Mouse (Mus musculus) spleen, postnatal 4 days (tissue): ENCODE measurements around the gene Glt8d1.
A peak's percentile ranks its signal among the peaks of the same experiment; 100 is the strongest.

Experiments
- DNase-seq, 2 experiments: peaks; one replicate each; pipeline ENCODE4 v3.0.0; 2022; ENCODE audit warnings: low spot score in 2 of 2

Gene Glt8d1

DNA sequence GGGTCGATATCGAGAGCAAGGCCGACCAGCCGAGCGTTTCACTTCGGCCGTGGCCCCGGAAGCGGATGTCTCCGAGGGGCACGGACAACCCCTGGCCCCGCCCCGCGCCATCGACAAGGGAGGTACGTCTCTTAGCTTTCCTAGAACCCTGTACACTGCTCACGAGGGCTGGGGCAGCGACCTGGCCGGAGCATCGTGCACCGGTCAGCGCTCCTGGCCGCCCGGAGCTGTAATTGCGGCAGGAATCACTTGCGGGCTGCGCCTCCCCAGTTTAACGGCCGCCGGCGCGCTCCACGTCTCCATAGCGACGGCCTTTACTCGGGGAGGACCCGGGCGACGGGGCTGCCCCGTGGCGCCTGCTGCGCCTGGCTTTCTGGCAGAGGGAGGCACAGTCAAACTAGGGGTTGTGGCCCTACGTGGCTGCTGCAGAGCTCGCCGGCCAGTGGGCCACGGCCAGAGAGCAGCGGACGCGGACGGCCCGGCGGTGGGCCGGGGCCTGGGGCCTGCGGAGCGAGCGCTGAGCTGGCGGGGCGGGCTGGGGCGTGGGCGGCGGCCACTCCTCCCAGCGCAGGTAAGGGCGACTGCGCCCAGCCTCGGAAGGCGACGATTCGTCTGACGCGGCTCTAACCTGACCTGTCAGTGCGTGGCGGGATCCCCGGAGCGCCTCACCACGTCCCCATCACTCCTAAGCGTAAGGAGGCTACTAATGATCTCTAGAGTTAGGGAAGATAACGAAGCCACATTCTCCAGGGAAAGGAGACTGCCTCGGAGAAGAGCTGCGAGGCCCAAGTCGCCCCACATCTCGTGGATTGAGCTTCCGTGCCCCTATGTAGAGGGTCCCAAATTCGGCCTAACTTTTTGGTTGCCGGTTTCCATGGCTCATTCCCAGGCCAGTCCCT, at the start of gene Glt8d1, which contains the start of gene Spcs1:
TSS of gene Glt8d1 (plus strand) at position 94 of the 899 bp plus-strand sequence.
TSS of gene Spcs1 (minus strand) at position 366 of the 899 bp plus-strand sequence.
- DNase-seq = peak; percentile 83 to 93

DNA sequence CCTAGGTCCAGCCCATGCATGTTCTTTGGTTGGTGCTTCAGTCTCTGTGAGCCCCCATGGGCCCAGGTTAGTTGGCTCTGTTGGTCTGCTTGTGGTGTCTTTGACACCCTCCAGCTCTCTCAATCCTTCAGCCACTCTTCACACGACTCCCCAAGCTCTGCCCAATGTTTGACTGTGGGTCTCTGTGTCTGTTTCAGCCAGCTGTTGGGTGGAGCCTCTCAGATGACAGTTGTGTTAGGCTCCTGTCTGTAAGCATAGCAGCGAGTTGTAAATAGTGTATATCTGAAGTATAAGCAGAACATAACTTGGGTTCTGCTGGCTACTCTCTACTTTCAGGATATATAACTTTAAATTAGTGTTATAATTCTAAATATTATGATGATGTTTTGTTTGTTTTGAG, 42.7 kb upstream of the Glt8d1 start:
- DNase-seq = no peak

DNA sequence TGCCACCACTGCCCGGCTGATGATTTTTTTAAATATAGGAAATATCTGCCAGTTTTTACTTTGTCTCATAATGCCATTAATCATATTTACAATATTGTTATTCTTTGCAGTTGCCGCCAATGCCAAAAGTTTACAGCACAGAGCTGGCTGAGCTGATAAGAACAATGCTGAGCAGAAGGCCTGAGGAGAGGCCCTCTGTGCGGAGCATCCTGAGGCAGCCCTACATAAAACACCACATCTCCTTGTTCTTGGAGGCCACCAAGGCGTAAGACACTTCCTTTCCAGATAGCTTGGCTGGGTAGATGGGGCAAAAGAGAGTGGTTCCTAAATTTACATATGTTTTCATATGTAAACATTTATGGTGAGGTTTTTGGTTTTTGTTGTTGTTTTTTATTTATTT, 42.2 kb upstream of the Glt8d1 start:
- DNase-seq = no peak

DNA sequence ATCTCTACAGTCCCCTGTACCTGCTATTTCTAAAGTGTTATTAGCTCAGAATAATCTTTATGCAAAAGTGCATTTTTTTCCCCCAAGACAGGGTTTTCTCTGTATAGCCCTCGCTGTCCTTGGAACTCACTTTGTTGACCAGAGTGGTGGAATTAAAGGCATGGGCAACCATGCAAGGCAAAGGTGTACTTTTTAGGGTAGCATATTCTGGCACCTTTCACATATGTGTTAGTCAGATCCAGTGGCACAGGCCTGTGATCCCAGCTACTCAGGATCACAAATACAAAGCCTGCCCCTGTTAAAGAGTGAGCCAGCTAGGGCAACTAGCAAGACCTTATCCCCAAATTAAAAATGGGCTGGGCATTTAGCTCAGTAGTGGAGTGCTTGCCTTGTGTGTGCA, 40.8 kb upstream of the Glt8d1 start:
- DNase-seq = no peak

DNA sequence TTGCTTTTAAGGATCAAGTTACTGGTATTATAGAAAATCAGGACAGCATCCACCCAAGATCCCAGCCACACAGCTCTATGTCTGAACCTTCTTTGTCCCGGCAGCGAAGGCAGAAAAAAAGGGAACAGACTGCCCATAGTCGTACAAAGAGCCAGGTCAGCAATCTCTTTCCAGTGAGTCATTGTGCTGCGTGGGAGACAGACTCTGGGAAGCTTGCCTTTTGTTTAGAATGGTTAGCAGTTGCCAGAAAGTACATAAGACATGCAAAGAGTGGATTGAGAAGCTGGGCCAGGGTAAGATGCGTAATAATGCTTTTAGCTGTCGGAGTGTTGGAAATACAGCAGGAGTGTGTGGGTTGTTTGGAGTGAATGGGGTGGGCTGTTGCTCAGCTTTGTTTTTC, 27.0 kb upstream of the Glt8d1 start:
- no peak for DNase-seq

DNA sequence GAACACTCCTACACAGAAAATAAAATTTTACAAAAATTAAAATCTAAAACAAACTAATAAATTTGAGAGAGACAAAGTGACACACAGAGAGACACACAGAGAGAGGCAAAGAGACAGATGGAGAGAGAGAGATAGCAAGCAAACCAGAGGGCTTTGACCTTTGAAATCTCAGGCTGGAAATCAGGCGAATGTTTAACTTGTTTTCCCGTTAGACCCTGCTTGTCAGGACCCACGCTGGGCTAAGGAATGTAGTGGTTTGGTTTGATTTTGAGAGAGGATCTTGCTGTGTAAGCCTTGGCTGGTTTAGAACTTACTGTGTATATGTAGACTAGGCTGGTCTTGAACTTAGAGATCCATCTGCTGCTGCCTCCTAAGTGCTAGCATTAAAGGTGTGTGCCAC, 25.0 kb upstream of the Glt8d1 start:
- DNase-seq = no peak

DNA sequence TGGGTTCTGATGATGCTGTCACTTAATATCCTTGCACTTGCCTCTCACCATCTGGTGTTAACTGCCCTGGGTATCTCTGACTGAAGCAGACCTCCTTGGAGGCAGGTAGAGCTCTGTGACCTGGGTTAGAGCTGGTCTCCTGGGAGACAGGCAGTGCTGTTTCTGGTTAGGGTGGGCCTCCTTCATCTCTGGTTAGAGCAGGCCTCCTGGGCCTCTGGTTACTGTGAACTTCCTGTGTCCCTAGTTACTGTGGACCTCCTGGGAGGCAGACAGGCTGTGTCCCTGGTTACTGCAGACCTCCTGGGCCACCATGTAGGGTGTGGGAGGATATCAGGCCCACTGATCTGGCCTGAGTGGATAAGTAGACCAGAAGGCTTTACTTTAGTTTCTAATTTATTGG, 4.8 kb upstream of the Glt8d1 start:
- DNase-seq = no peak

DNA sequence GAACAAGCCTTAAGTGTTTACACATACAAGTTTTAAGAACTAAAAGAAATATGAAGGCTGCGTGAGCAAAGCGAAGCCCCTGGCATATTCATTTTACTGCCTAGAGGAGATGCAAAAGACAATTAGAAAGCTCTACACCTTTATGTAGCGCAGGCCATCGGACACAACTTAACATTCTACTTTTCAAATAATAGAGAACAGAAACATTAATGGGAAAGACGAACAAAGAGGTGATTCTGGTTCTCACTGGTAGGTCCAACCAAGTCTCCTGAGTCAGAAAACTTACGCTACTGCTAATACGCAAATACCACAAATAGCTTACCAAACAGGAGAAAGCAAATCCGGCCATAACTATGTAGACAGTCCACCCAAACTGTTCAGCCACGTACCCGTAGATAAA, 844 bp upstream of the Glt8d1 start:
- DNase-seq = no peak

DNA sequence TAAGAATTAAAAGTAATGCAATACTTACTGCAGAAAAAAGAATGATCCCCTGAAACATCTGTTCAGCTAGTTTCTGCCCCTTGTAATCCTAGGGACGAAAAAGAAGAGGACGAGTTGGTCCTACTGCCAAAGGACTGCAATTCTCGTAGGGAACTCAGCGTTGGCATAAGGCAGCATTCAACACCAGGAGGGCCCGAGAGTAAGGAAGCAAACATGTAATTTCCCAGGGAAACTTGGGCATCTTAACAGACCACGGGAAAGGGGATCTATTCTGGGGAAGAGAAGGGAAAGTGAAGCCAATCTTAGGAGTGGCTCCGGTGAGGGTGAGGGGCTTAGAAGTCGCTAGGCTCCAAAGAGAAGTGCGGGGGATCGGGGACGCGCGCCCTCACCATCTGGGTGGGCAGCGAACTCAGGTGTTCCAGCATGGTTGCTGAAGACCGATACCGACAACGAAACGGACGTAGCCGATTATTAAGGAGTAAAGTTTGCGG, 339 bp upstream of the Glt8d1 start:
- DNase-seq = no peak

DNA sequence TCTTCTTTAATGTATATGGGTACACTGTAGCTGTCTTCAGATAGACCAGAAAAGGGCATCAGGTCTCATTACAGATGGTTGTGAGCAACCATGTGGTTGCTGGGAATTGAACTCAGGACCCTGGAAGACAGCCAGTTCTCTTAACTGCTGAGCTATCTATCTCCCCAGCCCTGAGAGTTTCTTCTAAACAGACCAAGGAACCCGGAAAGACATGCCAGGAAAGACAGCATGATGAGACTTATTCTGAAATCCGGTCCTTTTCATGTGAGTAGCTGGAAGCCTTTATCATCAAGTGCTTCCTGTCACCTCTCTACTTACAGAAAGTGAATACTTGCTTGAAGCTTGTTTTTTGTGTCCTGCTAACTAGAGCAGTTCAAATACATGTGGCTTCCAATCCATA, 3.3 kb downstream of the Glt8d1 start:
- DNase-seq = no peak

DNA sequence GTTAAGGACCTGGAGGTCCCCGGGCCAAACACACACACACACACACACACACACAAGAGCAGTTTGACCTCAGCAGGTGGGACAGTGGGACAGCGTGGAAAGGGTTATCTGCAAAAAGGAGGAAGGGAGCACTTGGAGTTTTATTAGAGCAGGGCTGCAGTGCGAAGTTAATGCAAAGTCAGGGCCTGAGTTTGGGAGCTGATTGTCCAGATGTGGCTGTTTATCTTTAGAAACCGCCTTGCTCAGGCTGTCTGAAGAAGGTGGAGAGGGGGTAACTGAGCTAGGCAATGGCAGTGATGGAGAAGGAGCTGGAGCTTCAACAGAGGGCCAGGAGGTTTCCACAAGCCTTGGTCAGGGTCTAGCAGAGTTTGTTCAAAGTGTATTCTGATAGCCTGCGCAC, 5.6 kb downstream of the Glt8d1 start:
- DNase-seq = no peak

DNA sequence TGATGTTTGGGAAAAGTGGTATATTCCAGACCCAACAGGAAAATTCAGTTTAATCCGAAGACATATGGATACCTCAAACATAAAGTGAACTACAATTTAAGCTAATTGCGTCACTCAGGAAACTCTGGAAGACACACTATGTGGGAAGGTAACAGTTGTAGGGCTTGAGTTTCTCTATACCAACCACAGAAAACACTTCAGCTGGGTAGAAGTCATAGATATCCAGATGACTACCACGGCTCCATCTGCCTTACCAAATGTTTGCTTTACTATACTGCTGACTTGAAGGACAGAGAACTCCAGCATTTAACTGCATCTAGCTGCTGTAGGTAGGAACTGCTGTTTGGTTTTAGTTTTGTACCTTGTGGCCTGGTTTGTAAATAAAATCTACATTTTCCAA, 10.4 kb downstream of the Glt8d1 start:
- no peak for DNase-seq

DNA sequence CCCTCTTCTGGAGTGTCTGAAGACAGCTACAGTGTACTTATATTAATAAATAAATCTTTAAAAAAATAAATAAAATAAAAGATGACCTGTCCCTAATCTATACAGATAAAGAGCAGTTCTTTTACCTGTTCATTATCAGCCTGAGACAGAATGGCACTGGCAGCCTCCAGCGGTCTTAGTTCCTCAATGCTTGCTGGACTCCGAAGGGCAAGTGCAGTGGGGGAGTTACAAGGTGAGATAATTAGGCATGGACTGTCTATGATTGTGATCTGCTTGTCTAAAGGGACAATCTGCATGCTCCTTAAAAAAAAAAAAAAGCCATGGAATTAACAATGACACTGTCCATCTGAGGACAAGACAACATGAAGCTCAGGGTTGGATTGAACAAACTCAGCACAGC, 12.7 kb downstream of the Glt8d1 start:
- no peak for DNase-seq

DNA sequence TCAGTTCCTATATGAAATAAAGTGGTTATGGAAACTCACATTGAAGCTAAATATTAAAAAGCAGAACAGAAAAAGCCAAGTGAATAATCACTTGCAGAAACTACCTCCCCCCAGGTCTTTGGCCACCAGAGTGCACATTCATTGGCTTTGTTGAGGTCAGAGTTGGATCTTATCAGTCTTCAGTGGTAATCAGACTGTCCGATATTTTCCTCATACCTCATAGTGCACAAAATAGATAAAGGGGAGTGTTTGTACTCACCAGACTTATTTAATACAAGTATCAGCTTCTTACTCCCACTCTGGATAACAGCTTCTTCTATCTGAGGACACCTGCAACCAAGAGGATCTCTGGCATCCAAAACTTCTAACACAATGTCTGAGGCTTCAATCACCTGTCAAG, 14.9 kb downstream of the Glt8d1 start:
- DNase-seq = no peak

DNA sequence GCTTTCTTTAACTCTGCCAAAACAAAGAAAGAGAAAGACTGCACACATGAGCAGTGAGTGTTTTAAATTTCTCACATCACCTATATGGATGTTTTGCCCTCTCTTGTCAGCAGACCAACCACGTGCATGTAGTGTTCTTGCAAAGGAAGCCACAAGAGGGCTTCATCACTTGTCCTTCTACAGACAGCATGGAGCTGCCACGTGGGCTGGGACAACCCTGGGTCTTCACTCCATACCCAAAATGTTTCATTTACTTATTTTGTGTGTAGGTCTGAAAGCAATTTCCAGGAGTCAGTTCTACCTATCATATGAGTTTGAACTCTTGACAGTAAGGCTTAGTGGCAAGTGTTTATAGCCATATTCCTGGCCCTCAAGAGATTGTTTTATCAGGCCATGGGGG, 16.7 kb downstream of the Glt8d1 start:
- no peak for DNase-seq

DNA sequence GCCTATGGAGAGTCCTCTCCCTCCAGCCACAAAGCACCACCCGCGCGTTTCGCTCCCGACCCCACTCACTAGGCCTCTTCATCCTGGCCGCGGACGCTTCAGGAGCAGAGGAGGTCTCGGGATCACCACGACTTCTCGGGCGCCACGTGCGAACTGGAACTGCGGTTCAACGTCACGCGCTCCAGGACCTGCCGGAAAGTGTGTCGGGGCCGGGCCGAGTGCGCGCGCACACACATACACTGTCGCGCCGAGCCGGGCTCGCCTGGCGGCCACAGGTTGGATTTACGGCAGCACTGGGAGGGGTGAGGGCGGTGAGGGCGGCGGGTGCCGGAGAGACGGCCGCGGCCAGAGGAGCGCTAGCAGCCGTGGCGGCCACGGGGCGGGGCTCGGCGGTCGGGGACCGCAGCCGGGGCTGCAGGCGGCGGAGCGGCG, 17.7 kb downstream of the Glt8d1 start, which contains the start of the genes Pbrm1 and Gnl3:
TSS of gene Pbrm1 (plus strand) at position 279 of the 432 bp plus-strand sequence.
TSS of gene Gnl3 (minus strand) at position 293 of the 432 bp plus-strand sequence.
- DNase-seq = peak; percentile 97 to 99

DNA sequence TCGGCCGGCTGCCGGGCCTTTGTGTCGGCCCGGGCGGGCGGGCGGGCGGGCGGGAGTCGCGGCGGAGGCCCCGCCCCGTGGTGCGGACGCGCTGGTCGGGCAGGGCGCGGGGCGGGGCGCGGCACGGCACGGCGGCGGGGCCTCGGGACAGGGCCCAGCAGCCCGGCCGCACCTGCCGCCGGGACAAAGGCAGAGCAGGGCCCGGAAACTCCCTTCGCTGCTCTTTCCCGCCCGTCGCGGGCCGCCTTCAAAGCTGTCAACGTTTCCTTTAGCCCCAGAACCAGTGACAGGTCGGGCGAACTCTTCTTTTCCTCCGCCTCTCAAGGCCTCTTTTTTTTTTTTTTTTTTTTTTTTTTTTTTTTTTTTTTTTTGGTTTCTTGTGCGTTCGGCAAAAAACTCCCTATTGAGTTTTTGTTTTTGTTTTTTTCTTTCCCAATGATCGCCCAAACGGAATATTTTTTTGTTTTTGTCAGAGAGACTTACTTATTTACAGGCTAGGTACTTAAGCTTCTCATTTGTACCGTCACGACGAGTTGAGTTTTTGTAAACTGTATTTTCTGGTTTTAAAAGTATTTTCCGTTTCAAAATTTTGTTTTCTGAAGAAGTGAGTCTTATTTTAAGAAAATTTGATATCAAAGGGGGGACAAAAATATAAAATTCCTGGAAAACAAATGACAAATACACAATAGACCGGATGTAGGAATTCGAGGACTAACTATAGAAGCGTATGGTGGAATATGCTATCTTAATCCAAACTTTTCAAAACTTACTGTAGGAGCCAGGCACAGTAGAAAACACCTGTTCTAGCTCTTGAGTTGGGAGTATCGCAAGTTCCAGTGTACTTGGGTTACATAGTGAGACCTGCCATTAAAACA, 18.4 kb downstream of the Glt8d1 start:
- DNase-seq = peak; percentile 83 to 91

DNA sequence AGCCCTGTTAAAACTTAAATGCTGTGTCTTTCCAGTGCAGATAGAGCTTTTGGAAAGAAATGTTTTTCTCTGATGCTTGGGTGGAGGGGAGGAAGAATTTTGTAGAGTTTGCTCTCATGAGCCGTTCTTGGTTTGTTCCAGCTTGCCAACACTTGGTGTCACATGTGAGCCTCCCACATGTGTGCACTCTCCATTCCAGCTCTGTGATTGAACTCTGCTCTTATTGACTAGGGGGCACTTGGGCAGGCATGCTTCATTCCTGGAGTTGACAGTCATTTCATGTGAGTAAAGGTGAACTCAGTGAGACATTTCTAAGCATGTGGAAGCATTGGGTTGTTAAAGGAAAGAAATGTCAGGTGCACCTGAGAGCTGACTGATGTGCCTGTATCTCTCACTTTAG, 21.4 kb downstream of the Glt8d1 start:
- no peak for DNase-seq

DNA sequence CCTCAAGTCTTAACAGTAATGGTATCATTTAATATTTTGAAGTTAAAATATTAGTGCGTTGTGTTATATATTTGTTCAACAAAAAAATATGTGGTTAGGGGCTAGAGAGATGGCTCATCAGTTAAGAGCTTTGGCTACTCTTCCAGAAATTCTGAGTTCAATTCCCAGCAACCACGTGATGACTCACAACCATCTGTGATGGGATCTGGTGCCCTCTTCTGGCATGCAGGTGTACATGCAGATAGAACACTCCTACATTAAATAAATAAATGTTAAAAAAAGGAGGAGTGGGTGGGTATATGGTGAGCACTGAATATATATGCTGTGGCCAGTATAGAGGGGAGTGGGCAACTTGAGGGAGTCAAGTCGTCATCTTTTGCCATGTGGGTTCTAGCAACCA, 24.6 kb downstream of the Glt8d1 start:
- peak in 1 of 2 experiments; percentile 67 for DNase-seq

DNA sequence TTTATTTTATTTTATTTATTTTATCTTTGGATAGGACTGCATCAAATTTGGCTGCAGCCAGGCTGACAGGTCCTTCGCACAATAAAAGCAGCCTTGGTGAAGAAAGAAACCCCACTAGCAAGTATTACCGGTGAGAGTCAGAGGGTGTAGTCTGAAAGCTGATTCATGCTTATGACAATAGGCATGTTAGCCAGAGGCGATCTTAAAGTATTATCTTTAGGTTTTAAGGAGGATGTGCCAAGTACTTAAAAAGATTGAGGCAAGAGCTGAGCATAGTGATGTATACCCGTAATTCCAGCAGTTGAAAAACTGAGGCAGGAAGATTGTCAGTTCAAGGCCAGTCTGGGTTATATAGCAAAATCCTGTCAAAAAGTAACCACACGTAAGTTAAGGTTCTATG, 44.1 kb downstream of the Glt8d1 start:
- DNase-seq = no peak

DNA sequence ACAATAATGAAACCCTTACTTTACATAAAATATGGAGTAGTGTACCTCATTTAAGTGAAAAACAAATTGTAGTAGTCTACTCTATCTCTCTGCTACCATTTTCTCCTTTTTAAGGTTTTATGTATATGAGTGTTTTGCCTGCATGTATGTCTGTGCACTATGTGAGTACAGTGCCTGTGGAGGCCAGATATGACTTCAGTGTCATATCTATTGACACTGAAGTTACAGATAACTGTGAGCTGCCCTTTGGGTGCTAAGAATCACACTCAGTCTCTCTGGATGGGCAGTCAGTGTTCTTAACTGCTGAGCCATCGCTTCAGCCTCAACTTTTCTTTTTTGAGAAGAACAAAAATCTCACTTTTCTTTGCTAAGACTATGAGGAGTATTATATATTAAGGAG, 44.6 kb downstream of the Glt8d1 start:
- peak in 1 of 2 experiments; percentile 27 for DNase-seq
